Mouse (Mus musculus): ENCODE results near the gene Sergef.

The Sergef gene

GRCm38 (mm10) chr7:46404756-46405155 lies 234.9 kb downstream of the Sergef start:
- TF ChIP-seq GATA4 (IDR thresholded peaks at IDR 0.05; ENCODE audit: insufficient replicate concordance, low read length) = no peak

DNA sequence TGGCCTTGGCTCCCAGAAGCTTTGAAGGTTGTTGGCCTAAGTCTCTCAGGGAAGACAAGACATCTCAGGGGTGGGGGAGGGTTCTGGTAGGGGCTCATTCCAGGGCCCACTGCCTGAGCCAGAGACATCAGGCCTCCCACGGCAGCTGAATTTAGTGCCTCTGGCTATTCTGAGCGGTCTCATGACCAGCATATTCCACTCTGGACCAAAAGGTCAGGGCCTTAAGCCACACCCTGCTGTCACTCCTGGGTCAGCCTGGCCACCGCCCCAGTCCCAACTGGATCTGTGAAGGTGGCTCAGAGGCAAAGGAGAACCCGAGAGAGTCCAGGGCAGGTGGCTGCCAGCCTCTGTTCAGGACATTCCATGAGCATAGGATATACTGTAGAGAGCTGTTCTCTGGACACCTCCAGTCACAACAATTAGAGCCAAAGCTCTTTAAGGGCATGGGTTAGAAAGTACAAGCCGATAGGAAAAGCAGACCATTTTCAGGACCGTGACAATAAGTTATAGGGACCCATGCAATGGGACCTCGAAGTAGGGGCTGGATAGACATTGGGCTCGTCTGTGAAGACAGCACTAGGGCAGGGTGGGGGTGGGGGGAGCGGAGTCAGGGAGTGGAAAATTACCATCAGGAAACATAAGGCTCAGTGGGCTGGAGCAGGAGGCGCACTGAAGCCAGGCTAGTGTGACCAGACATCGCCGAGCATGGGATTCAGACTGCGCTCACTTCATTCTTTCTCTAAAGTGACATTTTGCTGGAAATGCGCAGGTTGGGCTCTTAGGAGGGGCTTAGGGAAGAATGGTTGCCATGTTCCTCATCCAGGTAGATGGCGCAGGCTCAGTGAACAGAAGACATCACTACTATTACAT lies 235.8 kb downstream of the Sergef start:
- TF ChIP-seq GATA4 (IDR thresholded peaks at IDR 0.05; ENCODE audit: insufficient replicate concordance, low read length) = no peak

DNA sequence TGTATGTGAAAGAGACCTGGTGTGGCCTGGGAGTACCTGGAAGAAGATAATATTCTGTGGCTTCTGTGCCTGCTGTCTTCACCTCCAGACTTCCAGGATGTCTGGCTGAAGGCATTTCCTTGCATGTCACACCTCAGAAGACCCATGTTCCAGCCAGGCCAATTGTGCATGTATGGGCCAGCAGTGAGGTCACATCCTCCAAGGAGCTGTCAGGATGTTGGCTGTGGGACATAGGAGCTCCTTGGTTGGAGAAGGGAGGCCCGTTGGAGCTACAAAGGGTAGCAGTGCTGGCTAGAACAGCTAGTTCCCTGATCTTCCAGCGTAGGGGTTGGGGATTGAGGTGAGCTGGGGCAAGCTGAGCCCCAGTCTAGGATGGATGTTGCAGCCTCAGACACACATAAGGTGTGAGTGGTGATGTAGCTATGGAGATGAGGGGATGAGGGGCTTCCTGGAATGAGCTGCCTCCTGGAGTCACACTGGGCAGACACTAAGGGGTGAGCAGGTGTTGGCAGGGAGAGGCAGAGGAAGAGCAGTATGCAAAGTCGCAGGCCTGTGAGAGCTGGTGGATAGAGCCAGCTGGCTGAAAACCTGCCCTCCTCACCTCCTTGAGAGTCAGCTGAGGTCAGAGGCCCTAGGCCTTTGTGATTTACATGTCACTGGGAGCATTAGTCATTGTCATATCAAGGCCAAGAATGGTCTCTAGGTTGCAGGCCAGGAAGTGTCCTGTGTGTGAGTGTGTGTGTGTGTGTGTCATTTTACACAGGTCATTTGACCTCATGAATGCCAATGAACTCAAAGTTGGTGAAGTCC lies 238.0 kb downstream of the Sergef start:
- TF ChIP-seq GATA4 (IDR thresholded peaks at IDR 0.05; ENCODE audit: insufficient replicate concordance, low read length) = no peak

DNA sequence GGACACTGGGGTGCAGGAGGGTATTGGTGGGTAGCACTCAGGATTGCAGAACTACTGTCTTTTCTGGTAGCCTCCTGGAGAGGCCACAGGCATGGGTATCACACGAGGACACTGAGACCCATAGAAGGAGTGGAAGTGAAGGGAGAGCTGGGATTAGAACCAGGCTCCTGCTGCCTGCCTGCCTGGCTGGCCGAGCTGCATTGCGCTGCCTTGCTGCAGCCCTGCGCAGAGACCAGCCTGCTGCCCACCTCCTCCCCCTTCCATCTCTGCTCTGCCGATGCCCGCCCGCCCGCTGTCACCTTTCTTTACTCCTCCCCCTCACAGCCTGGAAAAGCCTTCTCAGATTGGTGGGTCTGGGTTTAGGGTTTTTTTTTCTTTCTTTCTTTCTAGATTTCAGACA lies 239.3 kb downstream of the Sergef start:
- no peak for TF ChIP-seq GATA4 (IDR thresholded peaks at IDR 0.05; ENCODE audit: insufficient replicate concordance, low read length)

- TF ChIP-seq GATA4 (IDR thresholded peaks at IDR 0.05; ENCODE audit: insufficient replicate concordance, low read length) = no peak
These were observed 239.9 kb downstream of the Sergef start for GRCm38 (mm10) chr7:46399676-46400075.

GRCm38 (mm10) chr7:46398612-46399011 lies 241.0 kb downstream of the Sergef start:
- no peak for TF ChIP-seq GATA4 (IDR thresholded peaks at IDR 0.05; ENCODE audit: insufficient replicate concordance, low read length)

DNA sequence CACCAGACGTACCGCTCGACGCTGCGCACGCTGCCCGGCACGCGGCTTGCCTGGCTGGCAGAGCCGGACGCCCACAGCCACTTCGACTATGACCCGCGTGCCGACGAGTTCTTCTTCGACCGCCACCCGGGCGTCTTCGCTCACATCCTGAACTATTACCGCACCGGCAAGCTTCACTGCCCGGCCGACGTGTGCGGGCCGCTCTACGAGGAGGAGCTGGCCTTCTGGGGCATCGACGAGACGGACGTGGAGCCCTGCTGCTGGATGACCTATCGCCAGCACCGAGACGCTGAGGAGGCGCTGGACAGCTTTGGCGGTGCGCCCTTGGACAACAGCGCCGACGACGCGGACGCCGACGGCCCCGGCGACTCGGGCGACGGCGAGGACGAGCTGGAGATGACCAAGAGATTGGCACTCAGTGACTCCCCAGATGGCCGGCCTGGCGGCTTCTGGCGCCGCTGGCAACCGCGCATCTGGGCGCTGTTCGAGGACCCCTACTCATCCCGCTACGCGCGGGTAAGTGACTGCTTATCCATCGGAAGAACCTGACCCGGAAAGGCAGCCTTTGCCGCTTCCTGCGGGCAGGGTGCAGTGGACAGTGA lies 241.8 kb downstream of the Sergef start:
- no peak for TF ChIP-seq GATA4 (IDR thresholded peaks at IDR 0.05; ENCODE audit: insufficient replicate concordance, low read length)

- TF ChIP-seq GATA4 (IDR thresholded peaks at IDR 0.05; ENCODE audit: insufficient replicate concordance, low read length) = no peak
These were observed 242.5 kb downstream of the Sergef start for GRCm38 (mm10) chr7:46396928-46397731.

GRCm38 (mm10) chr7:46396231-46396927 lies 243.2 kb downstream of the Sergef start, which contains the start of gene Kcnc1:
TSS of gene Kcnc1 (plus strand) at chr7:46396497.
- no peak for TF ChIP-seq GATA4 (IDR thresholded peaks at IDR 0.05; ENCODE audit: insufficient replicate concordance, low read length)

- TF ChIP-seq GATA4 (IDR thresholded peaks at IDR 0.05; ENCODE audit: insufficient replicate concordance, low read length) = no peak
These were observed 244.0 kb downstream of the Sergef start for GRCm38 (mm10) chr7:46395571-46395970.

DNA sequence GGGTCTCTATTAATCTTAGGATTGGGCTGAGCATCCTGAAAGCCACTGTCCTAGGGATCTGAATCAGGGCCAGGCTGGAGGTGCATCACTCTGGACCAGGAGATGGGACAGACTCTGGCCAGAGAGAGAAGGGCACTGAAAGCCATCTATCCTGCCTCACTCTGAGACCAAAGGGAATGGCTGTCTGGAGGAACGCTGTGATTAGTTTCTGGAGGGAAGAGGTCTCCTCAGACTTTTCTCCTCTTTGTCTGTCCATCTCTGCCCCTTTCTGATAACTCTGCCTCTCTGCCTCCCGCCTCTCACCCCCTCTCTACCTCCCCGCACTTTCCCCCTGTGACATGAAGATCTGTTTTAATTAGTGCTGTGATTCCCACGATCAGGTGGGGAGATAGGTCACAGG lies 244.7 kb downstream of the Sergef start:
- TF ChIP-seq GATA4 (IDR thresholded peaks at IDR 0.05; ENCODE audit: insufficient replicate concordance, low read length) = no peak

DNA sequence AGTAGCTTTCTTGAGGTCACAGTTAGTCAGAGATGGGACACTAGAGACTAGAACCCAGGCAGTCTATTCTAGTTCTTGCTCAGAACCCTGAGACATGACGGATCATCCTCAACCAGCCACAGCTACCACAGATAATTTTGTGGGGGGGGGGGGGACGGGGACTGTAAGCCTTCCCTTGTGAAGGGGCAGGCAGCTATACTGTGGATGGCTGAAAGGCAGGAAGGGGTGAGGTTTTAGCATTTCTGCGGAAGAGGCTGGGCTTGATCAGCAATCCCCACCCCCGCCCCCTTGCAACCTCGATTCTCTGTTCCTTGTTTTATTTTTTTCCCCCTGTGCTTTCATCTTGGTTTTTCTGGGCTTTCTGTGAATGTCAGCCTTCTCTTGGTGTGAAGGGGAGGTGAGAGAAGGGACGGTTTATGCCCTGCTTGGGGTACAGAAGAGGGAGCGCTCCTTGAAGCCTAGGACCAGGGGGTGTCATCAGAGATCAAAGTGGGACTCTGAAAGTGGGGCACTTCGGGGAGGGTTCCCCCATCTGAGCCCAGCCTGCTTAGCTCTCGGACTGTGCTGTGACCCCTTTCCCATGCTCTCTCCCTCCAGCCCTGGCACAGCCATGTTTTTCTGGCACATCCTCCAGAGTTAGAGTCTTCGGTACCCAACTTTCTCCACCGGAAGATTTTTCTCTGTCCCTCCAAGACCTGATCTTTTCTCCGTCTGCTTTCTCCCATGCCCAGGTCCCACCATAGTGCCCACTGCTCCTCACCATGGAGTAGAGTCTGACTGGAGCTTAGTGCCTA lies 245.7 kb downstream of the Sergef start:
- no peak for TF ChIP-seq GATA4 (IDR thresholded peaks at IDR 0.05; ENCODE audit: insufficient replicate concordance, low read length)
